Mouse (Mus musculus) limb, embryonic 11.5 days (tissue): ENCODE data around the gene Hic2. TPM values are rescaled to one million over a fixed set of nuclear protein-coding genes. Genes with fewer than 3 reads are reported as not detected.

ENCODE experiments used
- ATAC-seq: fragments of 200-750 bp; cut with Nextera tagmentation; 2 replicates; pipeline ENCODE4 v1.8.0; 2017; ENCODE audit warnings: low read depth; ENCODE audit not compliant: insufficient number of reproducible peaks, low FRiP score, low TSS enrichment
- DNase-seq: peaks from one replicate; pipeline ENCODE4 v3.0.0-alpha.2; 2015; ENCODE audit warnings: low spot score
- H3K27ac ChIP-seq: fragments of 300-500 bp; sonication (generic); replicated peaks from 2 replicates; pipeline ENCODE4 v1.5.1; 2014; ENCODE audit warnings: low read depth, mild to moderate bottlenecking, low read length
- H3K27me3 ChIP-seq: fragments of 300-500 bp; sonication (generic); 2 replicates; pipeline ENCODE4 v1.6.1; 2014; ENCODE audit warnings: mild to moderate bottlenecking, low read length, mixed read lengths; ENCODE audit not compliant: control insufficient read depth, insufficient read depth
- H3K36me3 ChIP-seq: fragments of 300-500 bp; sonication (generic); 2 replicates; pipeline ENCODE4 v1.6.1; 2014; ENCODE audit warnings: mild to moderate bottlenecking, low read length, moderate library complexity, mixed read lengths; ENCODE audit not compliant: control insufficient read depth, insufficient read depth
- H3K4me1 ChIP-seq: fragments of 300-500 bp; sonication (generic); 2 replicates; pipeline ENCODE4 v1.6.1; 2014; ENCODE audit warnings: low read length, mixed read lengths; ENCODE audit not compliant: control insufficient read depth, insufficient read depth
- H3K4me2 ChIP-seq: fragments of 300-500 bp; sonication (generic); 2 replicates; pipeline ENCODE4 v1.6.1; 2014; ENCODE audit warnings: low read depth, mild to moderate bottlenecking, moderate library complexity; ENCODE audit not compliant: severe bottlenecking
- H3K4me3 ChIP-seq: fragments of 300-500 bp; sonication (generic); 2 replicates; pipeline ENCODE4 v1.5.1; 2014; ENCODE audit warnings: low read depth, low read length
- H3K9ac ChIP-seq: fragments of 300-500 bp; sonication (generic); 2 replicates; pipeline ENCODE4 v1.6.1; 2014; ENCODE audit warnings: mild to moderate bottlenecking, low read length
- H3K9me3 ChIP-seq: fragments of 300-500 bp; sonication (generic); 2 replicates; pipeline ENCODE4 v1.6.1; 2016; ENCODE audit warnings: low read length; ENCODE audit not compliant: control insufficient read depth
- WGBS: fragments of 180-500 bp; shearing (Covaris S2); extraction: QIAGEN DNeasy Blood & Tissue Kit; methylation state at CpG from one replicate; pipeline ENCODE4 v1.1.7; 2014; 5-methylcytosine and 5-hydroxymethylcytosine counted together
- polyA plus RNA-seq: library from polyadenylated mRNA; unstranded; fragments of >200 nt; fragmentation: Nextera tagmentation; extraction: Ambion mirVana; gene quantifications from 2 replicates; pipeline ENCODE4 v1.2.1, GENCODE M21; 2014

Gene Hic2
- polyA plus RNA-seq, 1 experiment from 2014 or later: 9.8 TPM

DNA sequence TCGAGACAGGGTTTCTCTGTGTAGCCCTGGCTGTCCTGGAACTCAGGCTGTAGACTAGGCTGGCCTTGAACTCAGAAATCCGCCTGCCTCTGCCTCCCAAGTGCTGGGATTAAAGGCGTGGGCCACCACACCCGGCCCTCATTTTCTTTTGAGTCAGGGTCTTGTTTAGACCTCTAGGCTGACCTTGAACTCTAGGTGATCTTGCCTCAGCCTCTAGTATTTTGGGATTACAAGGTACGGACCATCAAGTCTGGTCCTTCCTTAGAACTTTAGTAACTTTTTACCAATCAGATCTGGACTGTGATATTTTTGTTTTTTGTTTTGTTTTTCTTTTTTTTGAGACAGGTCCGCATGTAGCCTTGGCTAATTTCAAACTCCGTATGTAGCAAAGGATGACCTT, 42.3 kb downstream of the Hic2 start, which contains the start of gene Tmem191c:
Gene Tmem191c (plus strand): TSS at position 357 of the 400 bp plus-strand sequence.
- peaks cover 16% of the 10 kb centered on the region for H3K27me3 ChIP-seq
- no peaks in the 10 kb centered on the region for H3K9me3 ChIP-seq
- peak within 1 kb of the TSS; percentile 94 for H3K4me2 ChIP-seq
- H3K9ac ChIP-seq: peak within 1 kb of the TSS; percentile 62
- peak within 1 kb of the TSS; percentile 45 for H3K4me3 ChIP-seq
- peaks cover 10% of the 10 kb centered on the region; the same call in 1 of the 2 replicates for H3K4me1 ChIP-seq
- no peaks in the 10 kb centered on the region for H3K36me3 ChIP-seq
- WGBS: 60% methylated on average over 7 of the region's 7 CpGs
- no peak; the same call in 1 of the 2 replicates for ATAC-seq
- 0 out of 2 replicates have a peak within 1 kb of the TSS, but pooled peaks have one; percentile 26 for H3K27ac ChIP-seq
- DNase-seq: no peak

DNA sequence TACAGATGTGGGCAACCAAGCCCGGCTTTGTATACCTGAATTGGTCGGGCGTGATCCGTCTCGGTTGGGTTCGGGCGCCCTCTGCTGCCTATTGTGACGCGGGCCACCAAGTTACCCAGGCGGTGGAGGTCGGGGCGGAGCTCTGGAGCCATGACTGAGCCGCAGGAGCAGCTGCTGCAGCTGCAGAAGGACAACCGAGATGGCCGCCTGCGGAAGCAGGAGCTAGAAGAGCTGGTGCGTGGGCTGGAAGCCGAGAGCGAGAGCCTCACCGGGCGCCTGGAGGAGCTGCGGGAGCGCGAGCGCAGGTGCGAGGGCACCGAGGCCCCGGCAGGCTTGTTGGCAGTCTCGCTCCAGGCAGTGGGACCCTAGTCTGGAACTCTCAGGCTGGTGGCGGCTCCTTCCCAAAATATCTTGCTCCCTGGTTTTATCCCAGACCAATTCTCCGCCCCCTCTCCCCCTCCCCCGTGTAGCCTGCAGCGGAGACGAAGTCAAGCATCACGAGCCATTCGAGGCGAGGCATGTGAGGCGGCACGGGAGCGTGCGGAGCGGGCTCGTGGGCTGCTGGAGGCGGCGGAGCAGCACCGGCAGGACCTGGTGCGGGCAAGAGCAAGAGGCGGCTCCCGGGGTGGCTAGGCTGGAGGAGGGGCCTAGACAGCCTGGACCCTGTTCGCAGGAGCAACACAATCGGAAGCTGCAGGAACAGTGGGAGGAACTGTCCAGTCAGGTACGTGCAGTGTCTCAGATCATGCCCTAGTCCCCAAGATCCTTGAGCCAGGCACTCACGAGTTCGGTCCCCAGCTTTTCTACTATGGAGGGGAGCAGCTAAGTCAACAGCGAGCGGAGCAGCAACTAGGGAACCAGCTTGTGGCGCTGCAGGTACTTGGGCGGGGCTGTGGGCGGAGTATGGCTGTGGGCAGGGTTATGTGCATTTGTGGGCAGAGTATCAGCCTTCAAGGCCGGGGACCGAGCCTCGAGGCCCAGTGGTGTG, 43.1 kb downstream of the Hic2 start:
- WGBS: under 1% methylated on average over 59 of the region's 62 CpGs
- Histone ChIP-seq H3K27me3 (peaks cover 16% of the 10 kb centered on the region), H3K27ac (0 out of 2 replicates have a peak overlapping the region, but pooled peaks have one; percentile 26), H3K9me3 (no peaks in the 10 kb centered on the region), H3K9ac (peak overlapping the region; percentile 62), H3K4me1 (peaks cover 10% of the 10 kb centered on the region; the same call in 1 of the 2 replicates), H3K4me3 (peak overlapping the region; percentile 45), H3K36me3 (no peaks in the 10 kb centered on the region), H3K4me2 (peak overlapping the region; percentile 94)
- ATAC-seq (peak; percentile 82), DNase-seq (peak; percentile 98)

DNA sequence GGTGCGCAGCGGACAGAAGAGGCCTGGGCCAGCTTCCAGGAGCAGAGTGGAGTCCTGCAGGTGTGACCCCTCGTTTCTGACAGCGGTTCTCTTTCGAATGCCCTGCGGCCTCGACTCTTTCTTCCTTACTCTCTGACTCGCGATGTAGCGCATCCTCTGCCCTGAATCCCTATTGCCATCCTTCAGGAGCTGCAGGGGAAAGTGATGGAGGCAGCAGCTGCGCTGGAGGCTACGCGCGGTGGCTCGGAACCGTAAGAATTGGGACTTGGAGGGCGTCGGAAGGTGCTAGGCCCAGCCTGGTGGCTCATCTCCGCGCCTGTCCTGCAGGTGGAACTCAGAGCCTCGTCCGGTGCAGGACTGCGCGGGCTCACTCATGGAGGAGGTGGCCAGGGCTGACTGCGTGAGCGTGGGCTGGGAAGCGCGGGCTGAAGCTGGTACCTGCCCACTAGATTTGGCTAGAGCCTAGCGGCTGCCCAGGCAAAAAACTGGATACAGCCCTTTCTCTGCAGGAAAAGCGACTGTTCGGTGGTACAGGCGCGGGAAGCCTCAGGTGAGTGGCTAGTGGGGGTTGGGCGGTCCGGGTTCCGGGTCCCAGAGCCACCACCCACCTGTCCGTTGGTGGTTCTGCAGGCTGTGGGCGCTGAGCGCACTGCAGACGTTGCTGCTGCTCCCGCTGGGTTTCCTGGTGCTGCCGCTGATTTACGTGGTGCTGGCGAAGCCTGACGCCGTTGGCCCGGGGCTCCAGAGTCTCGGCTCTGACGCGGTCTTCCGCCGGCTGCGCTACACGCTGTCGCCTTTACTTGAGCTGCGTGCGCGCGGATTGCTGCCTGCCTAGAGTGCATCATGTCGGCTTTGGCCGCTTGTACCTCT, 44.2 kb downstream of the Hic2 start:
- Histone ChIP-seq H3K27ac (no peak overlapping the region), H3K4me2 (peak overlapping the region; percentile 94), H3K9me3 (no peaks in the 10 kb centered on the region), H3K36me3 (no peaks in the 10 kb centered on the region; the same call in 1 of the 2 replicates), H3K4me1 (peaks cover 10% of the 10 kb centered on the region; the same call in 1 of the 2 replicates), H3K4me3 (peak overlapping the region; percentile 45), H3K27me3 (peaks cover 16% of the 10 kb centered on the region), H3K9ac (no peak overlapping the region)
- no peak for ATAC-seq
- WGBS: 3% methylated on average over 61 of the region's 61 CpGs
- peak; percentile 71 for DNase-seq

DNA sequence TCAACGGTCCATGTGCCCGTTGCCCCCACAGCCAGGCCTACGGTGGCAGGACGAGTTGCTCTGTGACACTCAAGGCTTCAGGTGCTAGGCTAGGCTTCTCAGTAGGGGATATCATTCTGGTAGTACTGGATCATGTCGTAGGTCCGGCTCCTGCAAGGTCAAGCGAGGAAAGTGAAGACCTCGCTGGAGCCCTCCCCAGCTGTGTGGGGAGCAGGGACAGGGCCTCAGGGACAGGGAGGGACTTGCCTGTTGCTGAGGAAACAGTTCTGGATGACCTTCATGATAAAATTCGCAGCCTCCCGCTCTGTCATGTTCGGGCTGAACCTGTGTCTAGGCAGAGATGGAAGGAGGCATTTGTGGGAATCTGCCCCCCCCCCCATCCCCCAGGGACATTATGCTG, 47.1 kb downstream of the Hic2 start:
- ATAC-seq (no peak), DNase-seq (no peak)
- Histone ChIP-seq H3K4me3 (no peak overlapping the region), H3K27me3 (peaks cover 16% of the 10 kb centered on the region), H3K9me3 (no peaks in the 10 kb centered on the region), H3K4me2 (no peak overlapping the region), H3K36me3 (peaks cover 3% of the 10 kb centered on the region), H3K9ac (no peak overlapping the region), H3K4me1 (peaks cover 10% of the 10 kb centered on the region; the same call in 1 of the 2 replicates), H3K27ac (no peak overlapping the region)
- WGBS: 90% methylated on average over 11 of the region's 11 CpGs

DNA sequence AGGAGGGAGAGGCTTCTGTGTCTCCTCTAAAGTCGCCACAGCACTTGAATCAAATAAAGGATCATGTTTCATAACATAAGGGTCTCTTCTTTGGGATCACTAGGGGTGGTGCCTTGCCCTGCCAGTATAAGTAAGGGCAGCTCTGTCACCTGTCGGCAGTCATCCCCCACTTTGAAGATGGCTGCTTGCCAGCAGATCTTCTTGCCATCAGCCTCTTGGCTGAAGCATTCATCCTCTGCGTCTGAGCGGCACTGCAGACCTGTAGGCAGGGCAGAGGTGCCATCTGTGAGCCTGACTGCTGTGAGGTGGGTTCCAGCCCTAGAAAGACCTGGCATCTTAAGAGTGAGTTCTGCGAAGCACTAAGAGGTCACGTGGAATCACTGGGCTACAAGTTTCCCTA, 49.8 kb downstream of the Hic2 start:
- 89% methylated on average over 6 of the region's 6 CpGs for WGBS
- H3K36me3 ChIP-seq: peaks cover 6% of the 10 kb centered on the region
- ATAC-seq (no peak), DNase-seq (no peak)
- H3K4me3 ChIP-seq: no peak overlapping the region
- H3K27me3 ChIP-seq: peaks cover 4% of the 10 kb centered on the region
- H3K9ac ChIP-seq: no peak overlapping the region
- no peak overlapping the region for H3K27ac ChIP-seq
- H3K4me1 ChIP-seq: no peaks in the 10 kb centered on the region
- H3K4me2 ChIP-seq: no peak overlapping the region
- no peaks in the 10 kb centered on the region for H3K9me3 ChIP-seq

DNA sequence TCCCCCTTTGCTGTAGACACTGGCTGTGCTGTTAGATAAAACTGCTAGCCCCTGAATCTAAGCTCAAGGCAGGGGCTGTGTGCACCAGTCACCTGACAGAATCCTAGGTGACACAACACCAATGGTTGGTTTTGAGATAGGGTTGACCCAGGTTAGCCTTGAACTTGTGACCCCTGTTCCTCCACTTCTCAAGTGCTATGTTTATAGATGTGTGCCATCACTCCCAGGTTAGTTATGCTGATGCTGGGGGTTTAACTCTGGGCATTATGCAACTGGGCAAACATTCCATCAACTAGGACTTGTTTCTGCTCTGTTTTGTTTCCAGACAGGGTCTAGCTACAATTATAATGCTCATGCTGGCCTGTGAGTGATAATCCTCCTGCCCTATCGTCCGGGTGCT, 53.7 kb downstream of the Hic2 start:
- no peak for DNase-seq
- Histone ChIP-seq H3K9ac (no peak overlapping the region), H3K4me2 (no peak overlapping the region), H3K27ac (no peak overlapping the region), H3K4me1 (no peaks in the 10 kb centered on the region), H3K9me3 (no peaks in the 10 kb centered on the region), H3K27me3 (no peaks in the 10 kb centered on the region), H3K36me3 (peaks cover 6% of the 10 kb centered on the region), H3K4me3 (no peak overlapping the region)
- ATAC-seq: no peak
- 93% methylated on average over 2 of the region's 2 CpGs for WGBS

DNA sequence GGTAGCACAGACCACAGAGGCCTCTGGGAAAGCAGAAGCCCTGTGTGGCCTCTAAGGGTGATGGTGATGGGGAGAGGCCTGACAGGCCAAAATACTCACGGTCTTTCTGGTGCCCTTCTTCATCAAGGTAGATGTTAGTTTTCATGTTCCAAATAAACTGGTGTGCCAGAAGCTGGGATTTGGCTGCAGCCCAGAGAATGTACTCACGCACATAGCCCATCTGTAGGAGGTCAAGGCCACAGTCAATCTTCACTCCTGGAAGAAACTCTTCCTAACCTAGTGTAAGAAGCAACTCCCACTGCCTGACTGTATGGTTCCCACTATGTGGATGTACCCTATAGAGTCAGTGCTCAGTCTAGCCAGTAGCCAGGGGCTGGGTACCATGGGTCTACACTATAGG, 57.6 kb downstream of the Hic2 start:
- 93% methylated on average over 2 of the region's 2 CpGs for WGBS
- Histone ChIP-seq H3K27ac (no peak overlapping the region), H3K4me3 (no peak overlapping the region), H3K9ac (no peak overlapping the region), H3K4me1 (no peaks in the 10 kb centered on the region), H3K9me3 (no peaks in the 10 kb centered on the region), H3K36me3 (peaks cover 6% of the 10 kb centered on the region), H3K4me2 (no peak overlapping the region), H3K27me3 (no peaks in the 10 kb centered on the region)
- DNase-seq: no peak
- no peak for ATAC-seq

DNA sequence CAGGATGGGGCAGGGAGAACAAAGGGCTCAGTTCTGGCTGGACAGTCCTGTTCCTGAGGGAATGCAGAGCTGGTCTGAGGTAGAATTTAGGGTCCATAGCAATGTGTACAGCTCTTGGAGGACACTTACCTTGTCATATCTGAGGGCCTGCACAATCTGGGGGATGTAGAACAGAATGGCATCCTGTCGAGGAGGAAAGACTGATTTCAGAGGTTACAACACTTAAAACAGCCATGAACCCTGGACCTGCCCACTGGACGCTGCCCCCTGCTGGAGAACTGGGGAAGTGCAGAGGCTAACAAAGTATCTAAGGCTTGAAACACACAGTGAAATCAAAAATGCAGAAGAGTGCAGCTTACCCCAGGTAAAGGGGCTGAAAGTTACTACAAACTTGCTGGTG, 59.4 kb downstream of the Hic2 start:
- Histone ChIP-seq H3K4me1 (no peaks in the 10 kb centered on the region), H3K4me2 (no peak overlapping the region), H3K9ac (no peak overlapping the region), H3K27ac (no peak overlapping the region), H3K36me3 (peaks cover 13% of the 10 kb centered on the region), H3K4me3 (no peak overlapping the region), H3K27me3 (no peaks in the 10 kb centered on the region), H3K9me3 (no peaks in the 10 kb centered on the region)
- 5% methylated on average over 2 of the region's 2 CpGs for WGBS
- peak; percentile 93 for DNase-seq
- ATAC-seq: no peak
